Mouse (Mus musculus): ENCODE data around the gene Atxn1.

Gene Atxn1

DNA sequence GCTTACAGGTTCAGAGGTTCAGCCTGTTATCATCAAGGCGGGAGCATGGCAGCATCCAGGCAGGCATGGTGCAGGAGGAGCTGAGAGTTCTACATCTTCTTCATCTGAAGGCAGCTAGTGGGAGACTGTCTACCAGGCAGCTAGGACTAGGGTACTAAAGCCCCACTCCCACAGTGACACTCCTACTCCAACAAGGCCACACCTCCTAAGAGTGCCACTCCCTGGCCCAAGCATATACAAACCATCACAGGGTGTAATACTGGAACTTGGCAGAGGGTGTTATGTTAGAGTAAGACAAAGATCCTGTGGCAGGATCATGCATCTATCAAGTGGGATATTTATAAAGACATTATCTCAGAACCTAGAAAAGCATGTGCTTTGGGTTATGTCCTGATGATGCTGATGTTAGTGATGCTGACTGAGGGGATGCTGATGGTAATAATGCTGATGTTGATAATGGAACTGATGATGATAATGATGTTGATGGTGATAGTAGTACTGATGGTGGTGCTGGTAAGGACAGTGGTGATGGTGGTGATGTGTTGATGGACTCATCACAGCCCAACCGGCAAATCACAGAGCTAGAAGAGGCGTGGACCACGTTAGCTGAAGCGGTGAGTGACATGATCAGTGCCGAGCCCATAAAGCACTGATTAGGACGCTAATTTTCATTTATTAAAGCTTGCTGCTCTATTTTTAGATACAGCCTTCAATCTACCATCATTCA lies 142.9 kb downstream of the Atxn1 start:
- no peak for DNase-seq

DNA sequence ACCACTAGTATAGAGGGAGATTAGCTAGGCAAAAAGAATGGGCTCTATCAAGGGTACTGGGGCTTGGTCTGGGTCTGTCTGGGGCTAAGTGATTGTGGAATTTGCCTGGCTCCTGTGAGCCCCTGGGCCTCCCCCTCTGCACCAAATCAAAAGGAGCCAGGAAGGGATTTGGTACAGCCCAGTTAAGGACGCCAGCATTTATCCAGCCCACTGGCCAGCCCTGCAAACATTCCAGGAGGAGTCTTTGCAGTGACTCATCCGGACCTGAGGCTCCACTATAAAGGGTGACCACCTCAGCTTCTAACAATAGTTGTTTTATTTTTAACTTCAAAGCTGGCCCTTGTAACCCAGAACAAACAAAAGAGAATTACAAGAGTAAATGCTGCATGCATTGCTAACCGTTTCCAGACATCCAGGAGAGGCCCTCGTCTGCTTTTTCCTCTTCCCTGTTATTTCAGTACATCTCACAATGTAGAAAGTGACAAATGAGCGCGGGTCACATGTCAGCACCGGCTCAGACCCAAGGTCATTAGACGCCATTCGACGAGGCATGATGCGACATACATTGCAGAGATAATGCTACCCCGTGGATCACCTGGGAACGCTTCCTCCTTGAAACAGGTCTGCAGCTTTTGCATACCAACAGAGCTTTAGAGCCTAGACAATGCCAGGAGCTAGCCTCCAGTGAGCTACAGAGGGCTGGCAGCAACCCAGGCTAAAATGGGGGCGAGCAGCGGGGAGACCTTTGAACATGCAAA lies 144.2 kb downstream of the Atxn1 start:
- no peak for DNase-seq

DNA sequence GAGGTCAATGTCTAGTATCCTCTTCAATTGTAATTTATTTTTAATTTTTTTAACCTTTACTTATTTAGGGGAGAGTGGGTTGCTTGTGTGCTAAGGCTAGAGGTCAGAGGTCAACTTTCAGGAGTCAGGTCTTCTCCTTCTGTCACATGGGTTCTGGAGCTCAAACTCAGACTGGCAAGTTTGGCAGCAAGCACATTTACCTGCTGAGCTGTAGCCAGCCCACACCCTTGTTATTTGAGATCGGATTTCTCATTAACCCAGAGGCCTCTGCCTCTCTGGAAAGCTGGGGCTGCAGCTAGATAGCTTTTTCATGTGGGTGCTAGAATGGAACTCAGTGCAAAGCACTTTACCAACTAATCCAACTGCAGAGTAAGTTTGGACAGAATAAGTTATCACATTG lies 148.1 kb downstream of the Atxn1 start:
- no peak for DNase-seq

DNA sequence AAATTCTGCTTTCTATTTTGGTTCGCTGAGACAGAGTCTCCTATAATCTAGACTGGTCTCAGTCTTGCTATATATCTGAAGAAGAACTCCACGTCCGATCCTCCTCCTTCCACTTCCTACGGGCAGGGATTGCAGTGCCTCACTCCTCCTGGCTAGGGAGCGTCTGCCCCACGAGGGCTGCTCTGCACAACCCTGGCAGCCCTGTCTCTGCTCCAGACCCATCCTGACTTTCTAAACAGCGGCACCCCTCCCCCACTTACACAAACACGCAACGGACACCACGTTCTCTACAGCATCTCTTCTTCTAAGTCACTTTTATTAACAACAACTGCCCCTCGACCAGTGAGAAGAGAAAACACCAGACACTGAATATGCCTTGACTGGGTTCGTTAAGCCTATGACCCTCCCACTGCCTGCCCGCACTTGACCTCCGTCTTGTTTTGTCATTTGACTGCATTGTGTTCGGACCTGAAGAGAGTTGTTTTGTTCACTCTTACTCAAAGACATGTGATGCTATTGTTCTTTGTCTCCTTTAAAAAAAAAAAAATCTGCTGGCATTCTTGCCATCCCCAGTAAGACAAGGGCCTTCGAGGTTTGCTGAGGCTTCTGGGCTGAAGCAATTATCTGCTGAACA lies 154.9 kb downstream of the Atxn1 start:
- DNase-seq, result no peak

DNA sequence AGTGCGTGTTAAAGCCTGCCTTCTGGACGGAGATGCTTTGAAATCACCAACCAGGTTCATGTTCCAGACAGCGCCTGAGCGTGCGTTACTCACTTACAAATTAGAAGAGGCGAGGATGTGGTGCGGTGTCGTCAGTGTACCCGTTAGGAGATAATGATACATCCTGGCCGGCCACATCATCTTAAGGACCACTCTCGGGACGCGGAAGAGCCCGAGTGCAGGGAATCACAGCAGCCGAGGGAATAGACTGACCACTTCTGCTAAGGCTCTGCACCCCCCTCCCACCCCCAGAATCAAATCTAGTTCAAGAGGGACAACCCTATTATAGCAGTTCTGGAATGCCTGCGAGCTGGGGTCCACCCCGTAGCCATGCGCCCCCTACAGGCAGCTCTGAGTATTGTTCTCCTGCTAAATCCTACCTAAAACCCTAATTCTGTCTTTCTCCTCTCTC lies 157.2 kb downstream of the Atxn1 start:
- peak; percentile 78 for DNase-seq

DNA sequence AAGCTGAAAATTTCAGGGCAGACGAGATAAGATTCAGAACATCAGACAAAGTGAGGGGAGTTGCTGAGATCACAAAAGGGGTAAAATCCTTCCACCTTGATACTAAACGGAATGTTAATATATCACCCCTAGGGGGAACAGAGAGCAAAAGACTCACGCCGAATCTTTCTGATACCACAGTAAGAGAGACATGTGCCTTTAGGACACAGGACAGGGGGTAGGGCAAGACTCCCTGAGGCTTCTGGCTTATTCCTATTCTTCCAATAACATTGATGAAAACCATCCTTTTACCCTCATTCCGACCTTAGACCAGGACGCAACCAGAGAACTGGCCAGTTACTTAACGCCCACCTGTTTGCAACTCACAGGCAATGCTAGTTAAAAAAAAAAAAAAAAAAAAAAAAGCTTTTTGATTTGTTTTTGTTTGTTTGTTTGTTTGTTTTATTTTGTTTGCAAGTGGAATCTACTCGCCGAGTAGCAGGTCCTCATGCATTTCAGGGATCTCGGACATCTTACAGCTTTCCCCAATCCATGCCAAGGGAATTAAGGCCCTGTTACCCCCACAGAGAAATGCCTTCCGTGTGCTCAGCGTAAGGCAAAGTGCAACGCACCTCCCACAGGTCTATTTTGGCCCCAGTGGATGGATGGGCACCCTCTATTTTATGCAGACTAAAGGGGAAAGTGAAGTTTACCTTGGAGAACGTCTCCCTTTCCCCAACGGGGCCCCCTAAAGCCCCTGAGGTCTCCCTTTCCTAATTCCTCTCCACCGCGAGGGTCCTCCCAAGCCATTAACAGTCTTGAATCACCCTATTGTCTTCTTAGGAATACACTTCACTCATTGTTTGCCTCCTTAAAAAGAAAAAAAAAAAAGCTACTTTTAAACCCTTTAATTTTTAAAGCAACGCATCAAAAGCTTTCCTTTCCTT lies 157.9 kb downstream of the Atxn1 start:
- no peak for DNase-seq

DNA sequence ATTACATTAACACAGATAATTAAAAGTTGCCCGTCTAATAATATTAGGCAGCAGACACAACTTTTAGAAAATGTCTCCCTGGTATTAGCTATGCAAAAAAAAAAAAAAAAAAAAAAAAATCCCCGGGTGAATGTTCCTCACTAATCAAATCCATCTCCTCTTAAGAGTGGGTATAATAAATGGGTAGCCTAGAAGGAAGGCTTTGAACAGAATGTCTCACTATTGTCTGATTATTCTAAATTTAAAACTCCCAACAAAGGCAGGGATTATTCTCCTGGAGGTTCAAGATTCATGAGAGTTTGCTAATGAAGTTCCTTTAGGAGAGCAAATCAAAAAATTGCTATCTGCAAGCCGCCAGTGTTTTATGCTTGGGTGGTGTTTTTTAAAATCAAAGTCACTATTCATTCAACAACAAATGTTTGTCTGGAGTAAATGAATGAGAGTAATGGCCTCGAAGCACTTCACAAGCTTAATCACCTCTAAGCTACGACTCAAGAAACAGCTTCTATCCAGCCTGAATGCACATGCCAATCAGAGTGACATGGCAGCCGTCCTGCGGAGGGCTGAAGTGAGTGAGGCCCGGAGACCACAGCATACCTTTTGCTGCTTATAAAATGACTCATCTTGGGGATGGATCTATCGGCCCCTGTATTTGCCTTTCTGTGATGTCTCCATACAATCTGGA lies 158.8 kb downstream of the Atxn1 start:
- no peak for DNase-seq

DNA sequence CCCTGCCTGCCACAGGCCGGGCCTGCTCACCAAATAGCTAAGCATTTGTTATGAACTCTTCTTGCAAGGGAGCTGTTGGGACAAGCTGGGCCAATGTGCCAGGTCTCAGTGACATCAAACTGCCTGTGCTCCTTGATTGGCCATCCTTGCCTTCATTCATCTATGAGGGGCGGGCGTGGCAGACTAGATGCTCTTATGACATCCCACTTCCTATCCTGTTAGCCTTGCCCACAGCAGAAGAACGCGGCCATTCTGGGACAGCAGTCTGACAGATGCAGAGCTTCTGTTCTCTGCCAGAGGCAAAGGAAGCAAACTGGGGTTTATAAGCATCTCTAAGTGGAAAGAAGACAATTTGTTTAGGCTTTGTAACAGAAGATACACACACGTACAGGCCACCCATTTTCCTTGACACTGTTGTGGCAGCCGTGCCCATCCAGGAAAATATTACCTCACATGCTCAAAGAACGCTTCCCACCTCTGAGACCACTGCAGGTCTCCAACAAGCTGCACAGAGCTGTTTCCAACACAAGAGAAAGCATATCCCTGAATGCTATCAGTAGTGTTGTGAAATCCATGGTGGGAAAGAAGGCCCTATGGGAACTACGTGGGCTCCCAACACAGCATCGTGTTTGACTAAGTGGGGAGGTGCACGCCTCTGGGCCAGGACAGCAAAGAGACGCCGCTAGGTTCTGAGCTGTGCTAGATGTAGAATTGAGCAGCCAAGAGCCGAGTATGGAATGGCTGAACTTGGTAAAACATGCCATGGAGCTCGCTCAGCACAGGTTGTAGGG lies 162.0 kb downstream of the Atxn1 start:
- peak; percentile 22 for DNase-seq

DNA sequence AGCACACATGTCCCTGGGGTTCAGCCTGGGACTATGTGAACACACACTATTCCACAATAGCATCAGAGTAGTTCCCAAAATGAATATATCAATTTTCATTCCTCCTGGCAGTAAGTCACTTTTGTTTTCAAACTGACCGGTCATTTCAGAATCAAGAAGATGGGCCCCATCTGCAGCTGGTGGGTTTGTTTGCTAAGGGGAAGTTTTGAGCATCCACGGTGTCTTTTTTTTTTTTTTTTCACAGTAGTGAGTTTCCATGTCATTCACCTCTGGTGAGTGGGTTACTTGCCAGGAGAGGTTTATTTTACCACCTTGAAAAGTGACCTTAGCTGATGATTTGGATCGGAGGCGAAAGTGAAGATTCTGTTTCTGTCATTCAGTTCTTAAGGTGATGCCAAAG lies 166.6 kb downstream of the Atxn1 start:
- DNase-seq, result no peak

DNA sequence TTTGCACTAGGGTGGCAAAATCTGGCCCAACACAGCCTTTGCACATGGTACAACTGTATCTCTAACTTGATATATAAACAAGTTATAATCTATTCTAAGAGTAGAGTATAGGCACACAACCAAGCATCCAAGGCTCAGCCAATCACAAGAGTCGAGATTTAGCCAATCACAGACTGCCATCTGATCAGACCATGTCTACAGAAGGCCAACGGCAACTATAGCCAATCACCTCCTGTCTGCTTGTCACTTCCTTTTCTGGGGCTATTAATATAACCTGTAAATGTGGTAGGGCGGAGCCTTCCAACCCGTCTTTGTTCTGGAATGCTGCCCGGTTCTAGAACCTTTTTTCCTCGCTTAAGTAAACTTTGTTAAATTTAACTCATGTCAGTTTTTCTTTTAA lies 167.1 kb downstream of the Atxn1 start:
- no peak for DNase-seq

DNA sequence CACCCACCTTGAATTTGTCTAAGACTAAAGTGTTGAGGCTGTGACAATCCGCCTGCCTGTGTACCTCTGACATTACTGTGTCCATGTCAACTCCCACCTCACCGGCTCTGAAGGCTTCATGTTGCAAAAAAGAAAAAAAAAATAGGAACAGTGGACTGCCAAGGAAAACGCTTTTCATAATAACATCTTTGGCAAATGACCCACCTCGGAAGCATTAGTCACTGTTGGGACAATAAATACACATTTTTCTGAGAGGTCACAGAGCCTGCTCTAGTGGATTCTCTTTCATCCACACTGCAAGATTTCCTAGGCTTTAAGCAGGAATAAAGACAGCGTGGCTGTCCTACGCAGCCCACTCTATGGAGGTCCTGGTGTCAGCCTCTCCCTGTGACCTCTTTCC lies 168.5 kb downstream of the Atxn1 start:
- no peak for DNase-seq

DNA sequence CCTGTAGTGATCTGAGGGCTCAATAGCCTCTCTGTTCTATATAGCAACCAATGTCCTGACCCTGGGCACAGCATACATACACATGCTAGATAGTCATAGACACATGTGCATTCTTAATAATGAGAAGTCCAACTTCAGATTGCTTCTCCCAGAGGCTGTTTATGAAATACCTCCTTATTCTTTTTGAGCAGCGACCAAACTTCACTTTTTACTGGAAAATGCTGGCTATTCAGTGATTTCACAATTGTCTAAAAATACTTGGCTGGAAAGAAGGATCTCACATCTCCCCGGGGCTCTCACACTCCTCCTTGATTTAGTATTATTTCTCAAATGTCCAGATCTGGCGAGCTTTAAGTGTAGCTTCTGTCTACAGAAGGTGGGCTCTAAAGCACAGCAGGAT lies 171.0 kb downstream of the Atxn1 start:
- DNase-seq, result no peak

DNA sequence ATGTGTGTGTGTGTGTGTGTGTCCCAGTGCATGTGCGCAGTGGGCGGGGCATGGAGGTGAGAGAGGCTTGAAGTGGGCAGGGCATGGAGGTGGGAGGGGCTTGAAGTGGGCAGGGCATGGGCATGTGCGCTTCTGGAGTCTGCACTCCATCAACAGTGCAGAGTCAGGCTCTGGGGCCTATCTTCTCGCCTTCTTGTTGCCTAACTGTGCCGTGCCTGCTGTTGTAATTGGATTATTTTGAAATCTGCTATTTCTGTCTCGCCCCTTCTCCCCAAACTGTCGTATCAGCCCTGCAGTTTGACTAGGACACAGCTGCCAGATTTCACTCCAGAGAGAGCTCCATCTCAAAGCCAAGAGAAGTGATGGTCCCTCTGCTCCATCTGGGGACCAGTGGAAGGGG lies 178.4 kb downstream of the Atxn1 start:
- no peak for DNase-seq

DNA sequence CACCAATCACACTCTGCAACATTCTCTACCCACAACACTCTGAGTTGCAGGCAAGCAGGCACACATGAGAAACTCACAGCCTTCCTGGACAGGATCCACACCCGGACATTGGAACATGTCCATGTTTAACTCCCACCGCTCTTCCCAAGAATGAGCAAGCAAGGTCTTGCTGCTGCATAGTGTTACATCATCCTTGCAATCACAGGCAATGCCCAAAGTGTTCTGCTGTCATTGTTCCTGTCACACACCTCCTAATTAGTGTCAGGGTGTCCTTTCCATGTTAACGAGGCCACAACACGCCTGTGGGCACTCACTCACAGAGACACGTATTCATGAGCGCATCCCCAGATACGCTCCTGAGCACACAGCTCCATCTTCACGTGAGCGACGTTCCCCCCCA lies 181.1 kb downstream of the Atxn1 start:
- DNase-seq, result no peak

DNA sequence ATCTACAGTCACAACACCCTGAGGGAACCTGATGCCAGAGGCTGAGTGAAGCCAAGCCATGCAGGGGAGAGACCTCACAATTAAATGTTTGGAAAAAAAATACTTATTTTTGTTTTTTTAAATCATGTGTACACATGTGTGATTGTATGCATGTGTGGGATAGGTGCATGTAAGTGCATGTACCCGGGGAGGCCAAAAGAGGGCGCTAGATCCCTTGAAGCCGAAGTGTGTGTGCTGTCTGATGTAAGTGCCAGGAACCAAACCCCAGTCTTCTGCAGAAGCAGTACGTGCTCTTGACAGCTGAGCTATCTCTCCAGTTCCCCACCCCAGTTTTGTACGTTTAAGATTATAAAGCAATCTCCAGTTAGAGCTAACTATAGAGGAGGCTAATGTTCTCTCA lies 186.1 kb downstream of the Atxn1 start:
- DNase-seq, result peak; percentile 14

DNA sequence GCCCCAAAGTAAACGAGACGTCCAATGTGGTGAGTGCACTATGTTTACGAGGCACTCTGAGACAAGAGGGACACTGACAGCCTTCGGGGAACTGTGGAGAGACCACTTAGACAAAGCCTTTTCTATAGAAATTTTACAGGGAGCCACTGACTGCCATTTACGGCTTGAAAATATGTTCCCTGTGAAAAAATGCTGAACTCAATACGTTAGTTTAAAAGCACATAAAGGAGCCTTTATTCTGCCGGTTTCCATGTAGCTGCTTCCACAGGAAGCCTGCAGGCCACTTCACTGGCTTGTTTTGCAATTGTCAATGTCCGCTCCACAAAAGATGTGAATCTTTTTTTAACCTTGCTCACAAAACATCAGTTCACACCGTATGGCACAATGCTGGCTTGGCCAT lies 186.6 kb downstream of the Atxn1 start:
- DNase-seq, result no peak

DNA sequence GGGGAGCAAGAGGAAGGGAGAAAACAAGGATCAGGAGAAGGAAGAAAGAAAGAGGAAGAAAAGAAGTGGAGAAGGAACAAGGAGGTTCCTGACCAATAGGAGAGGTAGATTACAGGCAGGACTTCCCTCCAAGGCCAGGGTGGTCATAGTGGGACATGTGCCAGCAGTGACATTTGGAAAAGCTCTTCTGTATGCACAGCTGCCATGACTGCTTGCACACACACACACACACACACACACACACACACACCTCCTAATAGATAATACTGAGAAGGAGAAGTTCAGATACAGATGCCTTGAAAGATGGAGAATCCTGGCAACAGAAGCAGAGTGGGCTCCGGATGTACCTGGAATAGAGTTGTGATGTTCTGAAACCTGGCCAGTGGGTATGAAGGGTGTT lies 189.3 kb downstream of the Atxn1 start:
- no peak for DNase-seq

DNA sequence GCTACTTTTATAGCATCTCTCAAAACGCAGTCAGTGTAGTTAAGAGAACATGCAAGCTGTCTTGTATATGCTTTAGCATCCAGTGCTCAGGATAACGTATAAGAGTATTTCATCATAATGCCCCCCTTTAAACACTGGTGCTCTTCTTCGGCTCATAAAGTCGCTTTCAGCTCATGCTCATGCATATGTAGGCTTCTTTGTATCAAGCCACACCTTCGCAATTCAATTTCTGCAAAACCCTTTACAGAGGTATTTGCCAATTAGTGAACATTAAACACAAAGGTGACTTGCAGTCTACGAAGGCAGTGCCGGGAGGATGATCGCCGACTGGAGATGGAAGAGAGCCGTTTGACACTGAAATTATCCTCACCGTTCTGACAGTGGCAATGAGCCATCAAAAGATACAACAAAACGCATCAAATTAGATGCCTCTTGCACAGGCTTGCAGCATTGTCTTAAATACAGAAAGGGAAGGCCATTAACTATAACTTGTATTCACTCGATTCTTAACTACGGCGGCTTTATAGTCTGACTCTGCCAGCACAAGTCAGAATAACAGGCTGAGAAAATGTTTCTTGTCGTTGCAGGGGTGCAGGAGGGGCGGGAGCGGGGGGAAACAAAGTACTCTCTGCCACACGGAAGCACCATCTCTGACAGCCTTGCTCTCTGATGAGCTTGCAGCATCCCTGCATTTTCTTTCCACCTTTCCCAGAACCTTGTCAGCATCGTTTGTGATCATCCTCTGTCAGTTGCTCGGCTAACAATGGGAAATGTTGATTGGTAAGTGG lies 191.2 kb downstream of the Atxn1 start:
- DNase-seq, result no peak

DNA sequence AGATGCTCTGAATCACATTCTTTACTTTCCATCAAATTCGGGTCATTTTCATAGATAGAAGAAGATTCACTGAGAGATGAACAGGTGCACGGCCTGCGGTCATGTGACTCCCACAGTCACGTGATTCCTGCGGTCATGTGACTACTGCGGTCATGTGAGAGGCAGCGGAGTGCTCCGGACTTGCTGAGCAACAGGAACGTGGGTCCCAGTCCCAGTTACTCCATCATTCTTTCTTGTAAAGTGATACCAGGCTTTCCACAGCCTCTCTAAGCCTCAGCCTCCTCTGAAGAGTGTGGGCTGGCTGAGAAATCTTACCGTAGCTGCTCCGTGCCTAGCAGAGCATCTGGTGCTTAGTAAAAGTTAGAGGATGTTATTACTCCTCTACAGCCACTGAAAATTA lies 195.1 kb downstream of the Atxn1 start:
- DNase-seq, result no peak

DNA sequence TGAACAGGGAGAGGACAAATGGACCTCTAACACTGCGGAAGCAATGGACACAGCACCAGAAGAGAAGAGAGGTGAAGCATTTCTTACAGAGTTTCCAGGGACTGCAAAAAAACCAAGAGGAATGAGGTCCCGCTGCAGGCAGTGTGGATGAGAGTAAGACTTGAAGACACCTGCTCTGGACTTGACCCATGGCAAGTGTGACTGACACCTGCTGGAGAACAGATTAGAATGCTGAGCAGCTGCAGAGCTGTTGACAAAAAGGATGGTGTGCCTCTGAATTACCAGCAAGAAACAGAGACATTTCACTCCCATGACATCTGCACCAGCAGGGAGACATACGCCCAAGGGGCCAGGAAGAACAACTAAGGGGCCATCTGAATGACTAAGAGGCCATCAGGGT lies 196.6 kb downstream of the Atxn1 start:
- DNase-seq, result no peak

DNA sequence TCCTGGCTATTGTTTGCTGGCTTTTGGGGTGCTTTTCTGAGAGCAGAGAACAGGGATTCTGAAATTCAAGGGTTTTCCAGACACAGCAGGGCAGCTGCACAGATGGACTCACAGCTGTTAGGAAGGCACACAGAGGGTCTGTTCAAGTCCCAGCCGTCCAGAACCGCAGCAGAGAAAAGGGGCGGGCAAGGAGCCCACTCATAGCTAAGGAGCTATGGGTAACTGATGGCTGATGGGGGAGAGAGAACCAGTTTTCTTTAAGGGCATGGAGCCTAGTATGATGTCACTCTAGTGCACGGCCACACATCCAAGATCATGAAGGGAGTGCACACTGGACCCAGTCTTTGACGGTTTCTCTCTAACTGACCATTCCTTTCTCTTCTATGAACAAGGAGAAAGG lies 200.5 kb downstream of the Atxn1 start:
- DNase-seq, result no peak
